Mouse (Mus musculus): Measurements from ENCODE around the gene Fam185a.

Fam185a gene

DNA sequence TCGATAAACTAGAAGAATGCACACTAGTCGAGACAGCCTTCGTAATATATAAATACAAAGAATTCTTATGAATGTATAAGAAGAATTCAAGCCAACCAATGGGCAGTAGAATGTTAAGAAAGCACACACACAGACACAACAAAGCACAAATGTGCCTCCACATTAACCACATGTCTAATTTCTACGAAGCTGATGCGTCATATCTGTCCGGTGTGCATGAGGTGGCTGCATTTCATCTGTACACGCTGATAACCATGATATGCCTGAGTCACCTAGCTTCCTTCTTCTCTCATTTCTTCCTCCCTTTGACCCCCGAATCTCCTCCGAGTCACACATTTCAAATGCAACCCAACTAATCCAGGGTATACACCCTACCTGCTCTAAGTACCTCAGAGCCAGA is 39.8 kb upstream of the Fam185a start:
- Histone ChIP-seq H3K4me3 (replicated peaks; ENCODE audit: low read length) (no peak overlapping the region), H3K27me3 (ENCODE audit: insufficient read depth, low read length) (no peaks in the 10 kb centered on the region; the same call in 1 of the 2 replicates), H3K9me3 (ENCODE audit: low read length) (no peaks in the 10 kb centered on the region), H3K4me1 (replicated peaks; ENCODE audit: low read depth, low read length) (peaks cover 22% of the 10 kb centered on the region), H3K36me3 (ENCODE audit: insufficient read depth, low read length) (no peaks in the 10 kb centered on the region)
- no peak for TF ChIP-seq CTCF (conservative IDR thresholded peaks at IDR 0.05; ENCODE audit: low read length)
- no peak for TF ChIP-seq NANOG (IDR thresholded peaks at IDR 0.05; ENCODE audit: borderline replicate concordance, low read length)
- no peak for TF ChIP-seq POU5F1 (IDR thresholded peaks at IDR 0.05; ENCODE audit: borderline replicate concordance, low read length)

DNA sequence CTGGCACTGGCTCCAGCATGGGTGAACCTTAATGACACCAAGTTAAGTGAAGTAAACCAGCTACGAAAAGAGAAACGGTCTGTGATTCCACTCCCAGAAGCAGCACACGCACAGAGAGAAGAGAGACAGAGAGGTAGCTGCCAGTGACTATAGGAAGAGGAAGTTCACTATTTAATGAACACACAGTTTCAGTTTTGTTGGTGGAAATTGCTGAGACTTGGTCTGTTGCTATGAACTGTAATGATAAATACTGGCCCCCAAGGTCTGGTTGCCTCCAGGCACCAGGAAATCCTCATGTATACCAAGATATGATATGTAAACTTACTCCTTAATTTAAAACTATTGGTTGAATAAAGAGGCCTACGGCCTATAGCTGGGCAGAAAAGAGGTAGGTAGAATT is 38.3 kb upstream of the Fam185a start:
- TF ChIP-seq NANOG (IDR thresholded peaks at IDR 0.05; ENCODE audit: borderline replicate concordance, low read length) (no peak), CTCF (conservative IDR thresholded peaks at IDR 0.05; ENCODE audit: low read length) (no peak), POU5F1 (IDR thresholded peaks at IDR 0.05; ENCODE audit: borderline replicate concordance, low read length) (no peak)
- H3K4me1 ChIP-seq (replicated peaks; ENCODE audit: low read depth, low read length) = peaks cover 22% of the 10 kb centered on the region

DNA sequence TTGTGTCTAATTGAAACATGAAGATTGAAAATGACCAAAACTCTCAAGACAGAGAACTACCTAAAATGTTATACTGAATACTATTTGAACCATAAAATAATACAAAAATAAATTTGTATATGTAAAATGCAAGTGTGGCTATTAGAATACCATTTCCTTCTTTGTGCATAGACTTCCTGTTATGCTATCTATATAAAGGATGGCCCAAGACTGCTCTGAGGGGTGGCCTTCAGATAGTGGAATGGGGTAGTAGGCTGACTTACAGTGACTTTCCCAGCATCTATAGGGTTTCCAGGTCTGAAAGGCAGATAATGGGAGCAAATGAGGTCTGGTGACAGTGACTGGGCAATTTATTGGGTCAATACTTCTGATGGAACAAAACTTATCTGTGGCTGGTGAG is 37.4 kb upstream of the Fam185a start:
- H3K4me1 ChIP-seq (replicated peaks; ENCODE audit: low read depth, low read length) = peaks cover 22% of the 10 kb centered on the region
- H3K36me3 ChIP-seq (ENCODE audit: insufficient read depth, low read length) = no peaks in the 10 kb centered on the region
- H3K4me3 ChIP-seq (replicated peaks; ENCODE audit: low read length) = no peak overlapping the region
- no peaks in the 10 kb centered on the region; the same call in 1 of the 2 replicates for H3K27me3 ChIP-seq (ENCODE audit: insufficient read depth, low read length)
- H3K9me3 ChIP-seq (ENCODE audit: low read length) = no peaks in the 10 kb centered on the region
- TF ChIP-seq NANOG (IDR thresholded peaks at IDR 0.05; ENCODE audit: borderline replicate concordance, low read length) (no peak), CTCF (conservative IDR thresholded peaks at IDR 0.05; ENCODE audit: low read length) (no peak)

More for the DNA sequence above, 38.3 kb upstream of the Fam185a start:
- H3K9me3 ChIP-seq (ENCODE audit: low read length) = no peaks in the 10 kb centered on the region
- no peaks in the 10 kb centered on the region for H3K36me3 ChIP-seq (ENCODE audit: insufficient read depth, low read length)
- H3K27me3 ChIP-seq (ENCODE audit: insufficient read depth, low read length) = no peaks in the 10 kb centered on the region; the same call in 1 of the 2 replicates
- no peak overlapping the region for H3K4me3 ChIP-seq (replicated peaks; ENCODE audit: low read length)

- peaks cover 9% of the 10 kb centered on the region for H3K4me1 ChIP-seq (replicated peaks; ENCODE audit: low read depth, low read length)
- no peak overlapping the region for H3K4me3 ChIP-seq (replicated peaks; ENCODE audit: low read length)
- no peak for TF ChIP-seq CTCF (conservative IDR thresholded peaks at IDR 0.05; ENCODE audit: low read length)
- no peak for TF ChIP-seq NANOG (IDR thresholded peaks at IDR 0.05; ENCODE audit: borderline replicate concordance, low read length)
- no peak for TF ChIP-seq POU5F1 (IDR thresholded peaks at IDR 0.05; ENCODE audit: borderline replicate concordance, low read length)
- no peaks in the 10 kb centered on the region for H3K9me3 ChIP-seq (ENCODE audit: low read length)
- no peaks in the 10 kb centered on the region; the same call in 1 of the 2 replicates for H3K27me3 ChIP-seq (ENCODE audit: insufficient read depth, low read length)
- H3K36me3 ChIP-seq (ENCODE audit: insufficient read depth, low read length) = no peaks in the 10 kb centered on the region
Measured at GRCm38 (mm10) chr5:21388855-21389254, 35.9 kb upstream of the Fam185a start.

DNA sequence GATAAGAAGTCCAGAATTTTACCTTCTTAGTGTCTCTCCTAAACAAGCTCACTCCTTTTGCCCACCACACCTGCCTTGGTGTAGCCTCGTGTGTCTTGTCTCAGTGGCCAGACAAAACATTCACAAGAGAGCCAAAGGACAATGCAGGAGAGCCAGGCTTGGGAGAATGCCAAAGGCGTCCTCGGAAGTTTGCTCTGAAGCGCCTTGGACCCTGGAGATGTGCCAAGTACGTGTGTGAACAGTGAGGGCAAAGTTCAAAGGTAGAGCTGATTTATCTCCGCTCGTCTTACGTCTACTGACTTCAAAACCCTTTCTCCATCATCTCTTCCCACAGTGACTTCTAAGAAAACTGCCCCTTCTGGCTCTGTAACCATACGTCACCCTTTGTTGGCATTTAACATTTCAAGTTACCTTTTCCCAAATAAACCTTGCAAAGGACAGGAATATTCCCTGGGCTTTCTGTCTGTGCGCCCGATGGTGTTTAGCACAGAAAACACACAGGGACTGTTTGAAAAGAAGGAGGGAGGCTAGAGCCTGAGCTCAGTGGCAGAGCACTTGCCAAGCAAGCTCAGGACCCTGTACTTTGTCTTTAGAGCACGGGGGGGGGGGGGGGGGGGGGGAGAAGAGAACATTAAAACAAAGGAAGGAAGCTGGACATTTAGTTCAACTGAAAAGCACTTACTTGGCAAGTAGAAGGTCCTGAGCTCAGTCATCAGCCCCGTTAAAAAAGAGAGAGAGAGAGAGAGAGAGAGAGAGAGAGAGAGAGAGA is 33.0 kb upstream of the Fam185a start:
- no peak for TF ChIP-seq POU5F1 (IDR thresholded peaks at IDR 0.05; ENCODE audit: borderline replicate concordance, low read length)
- no peak for TF ChIP-seq CTCF (conservative IDR thresholded peaks at IDR 0.05; ENCODE audit: low read length)
- no peak for TF ChIP-seq NANOG (IDR thresholded peaks at IDR 0.05; ENCODE audit: borderline replicate concordance, low read length)
- H3K27me3 ChIP-seq (ENCODE audit: insufficient read depth, low read length) = no peaks in the 10 kb centered on the region
- H3K36me3 ChIP-seq (ENCODE audit: insufficient read depth, low read length) = no peaks in the 10 kb centered on the region
- H3K4me3 ChIP-seq (replicated peaks; ENCODE audit: low read length) = no peak overlapping the region
- no peaks in the 10 kb centered on the region for H3K9me3 ChIP-seq (ENCODE audit: low read length)
- H3K4me1 ChIP-seq (replicated peaks; ENCODE audit: low read depth, low read length) = peaks cover 3% of the 10 kb centered on the region

DNA sequence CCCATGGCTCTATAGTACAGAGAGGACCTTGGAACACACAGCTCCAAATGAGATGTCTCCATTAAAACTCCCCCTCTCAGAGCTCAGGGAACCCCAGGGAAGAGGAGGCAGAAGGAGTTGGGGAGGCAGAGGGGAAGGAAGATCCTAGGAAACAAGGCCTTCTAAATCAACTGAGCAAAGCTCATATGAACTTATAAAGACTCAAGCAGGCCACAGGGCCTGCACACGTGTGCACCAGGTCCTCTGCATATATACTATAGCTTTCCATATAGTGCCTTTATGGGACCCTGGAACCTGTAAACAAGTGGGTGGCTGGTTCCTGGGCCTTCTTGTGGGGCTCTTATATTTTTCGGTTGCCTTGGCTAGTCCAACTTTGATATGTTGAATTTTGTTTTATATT is 30.2 kb upstream of the Fam185a start:
- no peaks in the 10 kb centered on the region for H3K36me3 ChIP-seq (ENCODE audit: insufficient read depth, low read length)
- H3K9me3 ChIP-seq (ENCODE audit: low read length) = no peaks in the 10 kb centered on the region
- no peak overlapping the region for H3K4me3 ChIP-seq (replicated peaks; ENCODE audit: low read length)
- no peaks in the 10 kb centered on the region for H3K27me3 ChIP-seq (ENCODE audit: insufficient read depth, low read length)
- TF ChIP-seq POU5F1 (IDR thresholded peaks at IDR 0.05; ENCODE audit: borderline replicate concordance, low read length) = no peak
- TF ChIP-seq CTCF (conservative IDR thresholded peaks at IDR 0.05; ENCODE audit: low read length) = no peak
- TF ChIP-seq NANOG (IDR thresholded peaks at IDR 0.05; ENCODE audit: borderline replicate concordance, low read length) = no peak
- H3K4me1 ChIP-seq (replicated peaks; ENCODE audit: low read depth, low read length) = no peaks in the 10 kb centered on the region; the same call in 1 of the 2 replicates

- no peaks in the 10 kb centered on the region for H3K9me3 ChIP-seq (ENCODE audit: low read length)
- no peak overlapping the region for H3K4me3 ChIP-seq (replicated peaks; ENCODE audit: low read length)
- no peaks in the 10 kb centered on the region for H3K27me3 ChIP-seq (ENCODE audit: insufficient read depth, low read length)
- no peaks in the 10 kb centered on the region for H3K36me3 ChIP-seq (ENCODE audit: insufficient read depth, low read length)
- no peaks in the 10 kb centered on the region for H3K4me1 ChIP-seq (replicated peaks; ENCODE audit: low read depth, low read length)
- TF ChIP-seq CTCF (conservative IDR thresholded peaks at IDR 0.05; ENCODE audit: low read length) (no peak), POU5F1 (IDR thresholded peaks at IDR 0.05; ENCODE audit: borderline replicate concordance, low read length) (no peak), NANOG (IDR thresholded peaks at IDR 0.05; ENCODE audit: borderline replicate concordance, low read length) (no peak)
Measured at GRCm38 (mm10) chr5:21395205-21395840, 29.4 kb upstream of the Fam185a start.

- TF ChIP-seq CTCF (conservative IDR thresholded peaks at IDR 0.05; ENCODE audit: low read length) = no peak
- no peak for TF ChIP-seq POU5F1 (IDR thresholded peaks at IDR 0.05; ENCODE audit: borderline replicate concordance, low read length)
- no peak for TF ChIP-seq NANOG (IDR thresholded peaks at IDR 0.05; ENCODE audit: borderline replicate concordance, low read length)
- no peaks in the 10 kb centered on the region for H3K36me3 ChIP-seq (ENCODE audit: insufficient read depth, low read length)
- peaks cover 21% of the 10 kb centered on the region for H3K9me3 ChIP-seq (ENCODE audit: low read length)
- peaks cover 18% of the 10 kb centered on the region for H3K4me1 ChIP-seq (replicated peaks; ENCODE audit: low read depth, low read length)
- no peak overlapping the region for H3K4me3 ChIP-seq (replicated peaks; ENCODE audit: low read length)
- no peaks in the 10 kb centered on the region for H3K27me3 ChIP-seq (ENCODE audit: insufficient read depth, low read length)
Measured at GRCm38 (mm10) chr5:21411261-21411666, 13.5 kb upstream of the Fam185a start.
